Mouse (Mus musculus) frontal cortex, postnatal 10 days (tissue): ENCODE measurements around the gene Mfsd13b.
"Not testable (repeated sequence)": the region's sequence is repeated elsewhere in the genome, so short reads cannot be mapped to it uniquely, and the experiment has no call there.

ENCODE experiments used
- DNase-seq, 2 experiments: peaks; one replicate each; pipeline ENCODE4 v3.0.0; 2022; ENCODE audit warnings: low spot score in 2 of 2, mixed read lengths in 1 of 2

The Mfsd13b gene

GRCm38 (mm10) chr7:120982968-120983367 is 659 bp downstream of the Mfsd13b start:
- DNase-seq = no peak

GRCm38 (mm10) chr7:120991191-120991590 is 8.9 kb downstream of the Mfsd13b start:
- DNase-seq = no peak

GRCm38 (mm10) chr7:120999021-120999530 is 16.8 kb downstream of the Mfsd13b start:
- no peak for DNase-seq

- DNase-seq = no peak
These were observed 17.9 kb downstream of the Mfsd13b start for GRCm38 (mm10) chr7:121000065-121000822.

- DNase-seq = no peak
These were observed 19.6 kb downstream of the Mfsd13b start for GRCm38 (mm10) chr7:121001879-121002278.

- no peak for DNase-seq
These were observed 20.2 kb downstream of the Mfsd13b start for GRCm38 (mm10) chr7:121002407-121002928.

- DNase-seq = no peak
These were observed 21.6 kb downstream of the Mfsd13b start for GRCm38 (mm10) chr7:121003793-121004418.

GRCm38 (mm10) chr7:121011794-121012689 is 29.7 kb downstream of the Mfsd13b start:
- no peak for DNase-seq

- DNase-seq = no peak
These were observed 32.2 kb downstream of the Mfsd13b start for GRCm38 (mm10) chr7:121014486-121014885.

GRCm38 (mm10) chr7:121018778-121019177 is 36.5 kb downstream of the Mfsd13b start:
- no peak for DNase-seq

- no peak for DNase-seq
These were observed 38.0 kb downstream of the Mfsd13b start for GRCm38 (mm10) chr7:121020277-121020676.

GRCm38 (mm10) chr7:121025221-121026008 is 43.1 kb downstream of the Mfsd13b start:
- DNase-seq = no peak

GRCm38 (mm10) chr7:121026300-121026699 is 44.0 kb downstream of the Mfsd13b start:
- no peak for DNase-seq

- not testable (repeated sequence) for DNase-seq
These were observed 47.6 kb downstream of the Mfsd13b start for GRCm38 (mm10) chr7:121029947-121030346.

GRCm38 (mm10) chr7:121033856-121034652 is 51.7 kb downstream of the Mfsd13b start, which contains the start of gene Mettl9:
Gene Mettl9, plus strand, starts transcription at chr7:121034445.
- peak; percentile 90 to 92 for DNase-seq

- DNase-seq = peak; percentile 48 to 68
These were observed 52.4 kb downstream of the Mfsd13b start for GRCm38 (mm10) chr7:121034701-121035141.

GRCm38 (mm10) chr7:121035161-121035721 is 52.9 kb downstream of the Mfsd13b start:
- DNase-seq = peak in 1 of 2 experiments; percentile 19

GRCm38 (mm10) chr7:121040595-121040994 is 58.3 kb downstream of the Mfsd13b start:
- DNase-seq = no peak

- DNase-seq = no peak
These were observed 59.7 kb downstream of the Mfsd13b start for GRCm38 (mm10) chr7:121041989-121042388.

- no peak for DNase-seq
These were observed 60.7 kb downstream of the Mfsd13b start for GRCm38 (mm10) chr7:121043004-121043403.
